Mouse (Mus musculus) kidney, embryonic 15.5 days (tissue): ENCODE results near the gene Rfxank. TPM values are rescaled to one million over a fixed set of nuclear protein-coding genes. Genes with fewer than 3 reads are reported as not detected.

Experiments used
- ATAC-seq: fragments of 200-750 bp; cut with Nextera tagmentation; replicated peaks from 2 replicates; pipeline ENCODE4 v1.8.0; 2017; ENCODE audit warnings: moderate TSS enrichment; ENCODE audit not compliant: low FRiP score
- H3K27ac ChIP-seq: fragments of 300-500 bp; sonication (generic); 2 replicates; pipeline ENCODE4 v1.5.1; 2015; ENCODE audit warnings: mild to moderate bottlenecking, inconsistent platforms
- H3K27me3 ChIP-seq: fragments of 300-500 bp; sonication (generic); 2 replicates; pipeline ENCODE4 v1.6.1; 2015; ENCODE audit warnings: inconsistent platforms
- H3K36me3 ChIP-seq: fragments of 300-500 bp; sonication (generic); 2 replicates; pipeline ENCODE4 v1.6.1; 2015; ENCODE audit warnings: inconsistent platforms
- H3K4me1 ChIP-seq: fragments of 300-500 bp; sonication (generic); 2 replicates; pipeline ENCODE4 v1.6.1; 2015; ENCODE audit warnings: inconsistent platforms
- H3K4me2 ChIP-seq: fragments of 300-500 bp; sonication (generic); 2 replicates; pipeline ENCODE4 v1.6.1; 2015; ENCODE audit warnings: moderate library complexity, mild to moderate bottlenecking, inconsistent platforms
- H3K4me3 ChIP-seq: fragments of 300-500 bp; sonication (generic); replicated peaks from 2 replicates; pipeline ENCODE4 v1.5.1; 2015; ENCODE audit warnings: mild to moderate bottlenecking, inconsistent platforms
- H3K9ac ChIP-seq: fragments of 300-500 bp; sonication (generic); 2 replicates; pipeline ENCODE4 v1.6.1; 2015; ENCODE audit warnings: mild to moderate bottlenecking, inconsistent platforms
- H3K9me3 ChIP-seq: fragments of 300-500 bp; sonication (generic); replicated peaks from 2 replicates; pipeline ENCODE4 v1.6.1; 2016; ENCODE audit warnings: inconsistent platforms
- WGBS: fragments of 180-500 bp; shearing (Covaris S2); methylation state at CpG from one replicate; pipeline ENCODE4 v1.1.7; 2015; ENCODE audit warnings: mixed read lengths; 5-methylcytosine and 5-hydroxymethylcytosine counted together
- polyA plus RNA-seq: library from polyadenylated mRNA; unstranded; fragments of >200 nt; fragmentation: Nextera tagmentation; extraction: Ambion mirVana; gene quantifications from 2 replicates; pipeline ENCODE4 v1.2.1, GENCODE M21; 2015

The Rfxank gene
- polyA plus RNA-seq, 1 experiment from 2014 or later = 22.7 TPM

GRCm38 (mm10) chr8:70139981-70140380 is 1.0 kb upstream of the Rfxank start:
- Histone ChIP-seq H3K4me1 (peaks cover 21% of the 10 kb centered on the region), H3K9ac (peak overlapping the region; percentile 59), H3K4me3 (peak overlapping the region; percentile 76), H3K9me3 (no peaks in the 10 kb centered on the region), H3K36me3 (peaks cover 59% of the 10 kb centered on the region), H3K4me2 (peak overlapping the region; percentile 73), H3K27ac (peak overlapping the region; percentile 85), H3K27me3 (no peaks in the 10 kb centered on the region)
- 12% methylated on average over 9 of the region's 9 CpGs for WGBS
- ATAC-seq = no peak

- 81% methylated on average over 4 of the region's 4 CpGs for WGBS
- peak overlapping the region; percentile 53; the same call in 1 of the 2 replicates for H3K9ac ChIP-seq
- no peak for ATAC-seq
Observed at GRCm38 (mm10) chr8:70137890-70138289, 1.1 kb downstream of the Rfxank start.

GRCm38 (mm10) chr8:70136591-70136990 is 2.4 kb downstream of the Rfxank start:
- Histone ChIP-seq H3K9me3 (no peaks in the 10 kb centered on the region), H3K36me3 (peaks cover 54% of the 10 kb centered on the region), H3K27me3 (no peaks in the 10 kb centered on the region), H3K9ac (no peak overlapping the region), H3K27ac (no peak overlapping the region), H3K4me2 (no peak overlapping the region), H3K4me3 (no peak overlapping the region), H3K4me1 (peaks cover 29% of the 10 kb centered on the region)
- 89% methylated on average over 4 of the region's 4 CpGs for WGBS
- no peak for ATAC-seq

More at GRCm38 (mm10) chr8:70137890-70138289, 1.1 kb downstream of the Rfxank start:
- H3K27me3 ChIP-seq = no peaks in the 10 kb centered on the region
- no peaks in the 10 kb centered on the region for H3K9me3 ChIP-seq
- H3K36me3 ChIP-seq = peaks cover 60% of the 10 kb centered on the region
- no peak overlapping the region for H3K27ac ChIP-seq
- peak overlapping the region; percentile 76 for H3K4me3 ChIP-seq
- H3K4me1 ChIP-seq = peaks cover 21% of the 10 kb centered on the region
- peak overlapping the region; percentile 70 for H3K4me2 ChIP-seq

GRCm38 (mm10) chr8:70134931-70135330 is 4.0 kb downstream of the Rfxank start:
- Histone ChIP-seq H3K27me3 (no peaks in the 10 kb centered on the region), H3K4me2 (no peak overlapping the region), H3K9ac (no peak overlapping the region), H3K27ac (no peak overlapping the region), H3K4me3 (no peak overlapping the region), H3K9me3 (no peaks in the 10 kb centered on the region), H3K36me3 (peaks cover 54% of the 10 kb centered on the region), H3K4me1 (peaks cover 24% of the 10 kb centered on the region)
- no peak for ATAC-seq
- WGBS = 92% methylated on average over 9 of the region's 9 CpGs

GRCm38 (mm10) chr8:70134086-70134485 is 4.9 kb downstream of the Rfxank start:
- Histone ChIP-seq H3K4me3 (no peak overlapping the region), H3K4me2 (no peak overlapping the region), H3K4me1 (peaks cover 32% of the 10 kb centered on the region), H3K9me3 (no peaks in the 10 kb centered on the region), H3K9ac (no peak overlapping the region), H3K36me3 (peaks cover 54% of the 10 kb centered on the region), H3K27ac (no peak overlapping the region), H3K27me3 (no peaks in the 10 kb centered on the region)
- no peak for ATAC-seq
- 91% methylated on average over 5 of the region's 5 CpGs for WGBS

GRCm38 (mm10) chr8:70131166-70131883 is 7.6 kb downstream of the Rfxank start, which contains the start of gene Nr2c2ap:
Gene Nr2c2ap, plus strand, starts transcription at chr8:70131333.
- WGBS = 1% methylated on average over 37 of the region's 37 CpGs
- Histone ChIP-seq H3K27me3 (no peaks in the 10 kb centered on the region), H3K4me1 (peaks cover 22% of the 10 kb centered on the region), H3K4me2 (peak within 1 kb of the TSS; percentile 90), H3K9me3 (no peaks in the 10 kb centered on the region), H3K36me3 (peaks cover 41% of the 10 kb centered on the region), H3K9ac (peak within 1 kb of the TSS; percentile 78), H3K4me3 (peak within 1 kb of the TSS; percentile 89), H3K27ac (peak within 1 kb of the TSS; percentile 45)
- peak; percentile 78 for ATAC-seq

- WGBS = 84% methylated on average over 3 of the region's 3 CpGs
- Histone ChIP-seq H3K4me1 (peaks cover 22% of the 10 kb centered on the region), H3K27me3 (peaks cover 6% of the 10 kb centered on the region), H3K9ac (no peak overlapping the region), H3K9me3 (no peaks in the 10 kb centered on the region), H3K4me3 (no peak overlapping the region), H3K4me2 (no peak overlapping the region), H3K36me3 (peaks cover 28% of the 10 kb centered on the region), H3K27ac (no peak overlapping the region)
- no peak for ATAC-seq
Observed at GRCm38 (mm10) chr8:70130066-70130465, 8.9 kb downstream of the Rfxank start.

GRCm38 (mm10) chr8:70129309-70129952 is 9.5 kb downstream of the Rfxank start:
- Histone ChIP-seq H3K4me3 (no peak overlapping the region), H3K27ac (no peak overlapping the region), H3K27me3 (peaks cover 9% of the 10 kb centered on the region), H3K9me3 (no peaks in the 10 kb centered on the region), H3K9ac (no peak overlapping the region), H3K4me2 (no peak overlapping the region), H3K36me3 (peaks cover 22% of the 10 kb centered on the region), H3K4me1 (peaks cover 22% of the 10 kb centered on the region)
- 55% methylated on average over 9 of the region's 9 CpGs for WGBS
- ATAC-seq = no peak

GRCm38 (mm10) chr8:70128435-70128834 is 10.5 kb downstream of the Rfxank start:
- Histone ChIP-seq H3K9me3 (no peaks in the 10 kb centered on the region), H3K9ac (no peak overlapping the region), H3K4me2 (no peak overlapping the region), H3K4me3 (no peak overlapping the region), H3K27ac (no peak overlapping the region), H3K36me3 (peaks cover 12% of the 10 kb centered on the region), H3K27me3 (peaks cover 14% of the 10 kb centered on the region), H3K4me1 (peaks cover 22% of the 10 kb centered on the region)
- 72% methylated on average over 3 of the region's 3 CpGs for WGBS
- ATAC-seq = no peak

GRCm38 (mm10) chr8:70124992-70125391 is 14.0 kb downstream of the Rfxank start:
- 62% methylated on average over 8 of the region's 8 CpGs for WGBS
- no peak overlapping the region for H3K4me2 ChIP-seq
- no peaks in the 10 kb centered on the region for H3K9me3 ChIP-seq
- no peak overlapping the region for H3K4me3 ChIP-seq
- peaks cover 14% of the 10 kb centered on the region for H3K4me1 ChIP-seq
- no peaks in the 10 kb centered on the region for H3K36me3 ChIP-seq
- H3K27ac ChIP-seq = no peak overlapping the region
- H3K9ac ChIP-seq = no peak overlapping the region
- no peak for ATAC-seq
- peaks cover 38% of the 10 kb centered on the region for H3K27me3 ChIP-seq

GRCm38 (mm10) chr8:70122863-70123262 is 16.1 kb downstream of the Rfxank start:
- Histone ChIP-seq H3K27me3 (peaks cover 60% of the 10 kb centered on the region), H3K4me2 (no peak overlapping the region), H3K9ac (no peak overlapping the region), H3K36me3 (no peaks in the 10 kb centered on the region), H3K27ac (no peak overlapping the region), H3K4me3 (no peak overlapping the region), H3K9me3 (no peaks in the 10 kb centered on the region), H3K4me1 (peaks cover 7% of the 10 kb centered on the region)
- 52% methylated on average over 2 of the region's 2 CpGs for WGBS
- ATAC-seq = no peak

- Histone ChIP-seq H3K9ac (no peak within 1 kb of the TSS), H3K4me1 (peaks cover 7% of the 10 kb centered on the region), H3K4me3 (0 out of 2 replicates have a peak within 1 kb of the TSS, but pooled peaks have one; percentile 12), H3K27me3 (peaks cover 81% of the 10 kb centered on the region), H3K4me2 (peak within 1 kb of the TSS; percentile 51), H3K9me3 (no peaks in the 10 kb centered on the region), H3K27ac (no peak within 1 kb of the TSS), H3K36me3 (no peaks in the 10 kb centered on the region)
- 2% methylated on average over 19 of the region's 19 CpGs for WGBS
- peak; percentile 81 for ATAC-seq
Observed at GRCm38 (mm10) chr8:70120667-70121066, 18.3 kb downstream of the Rfxank start, which contains the start of gene Ncan. Gene Ncan, minus strand, starts transcription at chr8:70120873.
